Mouse (Mus musculus) stomach, postnatal 0 days (tissue): ENCODE results near the gene Cilp.

Experiments
- CTCF ChIP-seq: IDR thresholded peaks from 2 replicates; pipeline ENCODE4 v1.5.1; 2016; ENCODE audit warnings: antibody characterized with exemption, low read depth, mild to moderate bottlenecking, moderate library complexity
- EP300 ChIP-seq: optimal IDR thresholded peaks from 2 replicates; pipeline ENCODE3; 2016; ENCODE audit warnings: antibody characterized with exemption

- no peak for TF ChIP-seq CTCF
- TF ChIP-seq EP300: no peak
These were observed 24.4 kb upstream of the Cilp start for GRCm38 (mm10) chr9:65240587-65240986.
